Mouse (Mus musculus): ENCODE results near the gene Elk3.

GRCm38 (mm10) chr10:93293621-93294020, 17.3 kb downstream of the Elk3 start:
- TF ChIP-seq CTCF (IDR thresholded peaks at IDR 0.05) (no peak), POLR2A (IDR thresholded peaks at IDR 0.05; ENCODE audit: insufficient read depth, low read depth, low read length) (no peak), EP300 (IDR thresholded peaks at IDR 0.05; ENCODE audit: insufficient read depth, low read depth, low read length) (no peak)
